Mouse (Mus musculus) hindbrain, embryonic 14.5 days (tissue): Measurements from ENCODE around the gene Lap3. TPM values are rescaled to one million over a fixed set of nuclear protein-coding genes. Genes with fewer than 3 reads are reported as not detected.

Experiments
- ATAC-seq: fragments of 200-750 bp; cut with Nextera tagmentation; 2 replicates; pipeline ENCODE4 v1.8.0; 2017; ENCODE audit warnings: moderate number of reproducible peaks, mild to moderate bottlenecking, moderate TSS enrichment, moderate library complexity; ENCODE audit not compliant: low FRiP score
- DNase-seq: peaks from one replicate; pipeline ENCODE4 v3.0.0-alpha.2; 2015; ENCODE audit warnings: low spot score
- H3K27ac ChIP-seq: fragments of 300-500 bp; sonication (generic); 2 replicates; pipeline ENCODE4 v1.5.1; 2014; ENCODE audit warnings: mild to moderate bottlenecking, moderate library complexity
- H3K27me3 ChIP-seq: fragments of 300-500 bp; sonication (generic); 2 replicates; pipeline ENCODE4 v1.6.1; 2014; ENCODE audit warnings: mild to moderate bottlenecking, low read length, mixed read lengths; ENCODE audit not compliant: control insufficient read depth, insufficient read depth
- H3K36me3 ChIP-seq: fragments of 300-500 bp; sonication (generic); replicated peaks from 2 replicates; pipeline ENCODE4 v1.6.1; 2014; ENCODE audit not compliant: control insufficient read depth, insufficient read depth
- H3K4me1 ChIP-seq: fragments of 300-500 bp; sonication (generic); replicated peaks from 2 replicates; pipeline ENCODE4 v1.6.1; 2014; ENCODE audit warnings: antibody characterized with exemption, low read length, mixed read lengths; ENCODE audit not compliant: control insufficient read depth, insufficient read depth
- H3K4me2 ChIP-seq: fragments of 300-500 bp; sonication (generic); replicated peaks from 2 replicates; pipeline ENCODE4 v1.6.1; 2014; ENCODE audit warnings: mild to moderate bottlenecking, moderate library complexity
- H3K4me3 ChIP-seq: fragments of 300-500 bp; sonication (generic); replicated peaks from 2 replicates; pipeline ENCODE4 v1.5.1; 2014; ENCODE audit warnings: mild to moderate bottlenecking, low read length
- H3K9ac ChIP-seq: fragments of 300-500 bp; sonication (generic); 2 replicates; pipeline ENCODE4 v1.6.1; 2014
- H3K9me3 ChIP-seq: fragments of 300-500 bp; sonication (generic); 2 replicates; pipeline ENCODE4 v1.6.1; 2016; ENCODE audit warnings: low read length; ENCODE audit not compliant: control insufficient read depth
- WGBS: fragments of 180-500 bp; shearing (Covaris S2); extraction: QIAGEN DNeasy Blood & Tissue Kit; methylation state at CpG from one replicate; pipeline ENCODE4 v1.1.7; 2014; 5-methylcytosine and 5-hydroxymethylcytosine counted together
- polyA plus RNA-seq: library from polyadenylated mRNA; unstranded; fragments of >200 nt; fragmentation: Nextera tagmentation; extraction: Ambion mirVana; gene quantifications from 2 replicates; pipeline ENCODE4 v1.2.1, GENCODE M21; 2014

Gene Lap3
- polyA plus RNA-seq, 1 experiment from 2014 or later, result 35.3 TPM

GRCm38 (mm10) chr5:45513511-45513910, 20.3 kb downstream of the Lap3 start:
- ATAC-seq (no peak), DNase-seq (no peak)
- no peaks in the 10 kb centered on the region for H3K9me3 ChIP-seq
- no peak overlapping the region for H3K9ac ChIP-seq
- no peaks in the 10 kb centered on the region for H3K4me1 ChIP-seq
- WGBS, result 94% methylated on average over 2 of the region's 2 CpGs
- H3K27me3 ChIP-seq, result no peaks in the 10 kb centered on the region
- H3K4me3 ChIP-seq, result no peak overlapping the region
- H3K36me3 ChIP-seq, result peaks cover 28% of the 10 kb centered on the region
- no peak overlapping the region for H3K27ac ChIP-seq
- H3K4me2 ChIP-seq, result no peak overlapping the region

GRCm38 (mm10) chr5:45514599-45514998, 21.4 kb downstream of the Lap3 start:
- no peak overlapping the region for H3K4me2 ChIP-seq
- H3K27ac ChIP-seq, result no peak overlapping the region
- H3K4me3 ChIP-seq, result no peak overlapping the region
- no peak for ATAC-seq
- 0 out of 2 replicates have a peak, but pooled peaks cover under 1% of the 10 kb centered on the region for H3K4me1 ChIP-seq
- WGBS, result 94% methylated on average over 1 of the region's 1 CpGs
- no peaks in the 10 kb centered on the region for H3K27me3 ChIP-seq
- H3K9me3 ChIP-seq, result no peaks in the 10 kb centered on the region
- DNase-seq, result no peak
- H3K9ac ChIP-seq, result no peak overlapping the region
- peaks cover 22% of the 10 kb centered on the region for H3K36me3 ChIP-seq

- no peaks in the 10 kb centered on the region for H3K27me3 ChIP-seq
Observed at GRCm38 (mm10) chr5:45515151-45515743, 22.1 kb downstream of the Lap3 start.

GRCm38 (mm10) chr5:45519960-45520808, 27.0 kb downstream of the Lap3 start, which contains the start of gene Med28:
Gene Med28, plus strand, starts transcription at chr5:45520229.
- peak; percentile 97 for ATAC-seq
- H3K4me3 ChIP-seq, result peak within 1 kb of the TSS; percentile 79
- no peaks in the 10 kb centered on the region for H3K27me3 ChIP-seq
- H3K27ac ChIP-seq, result peak within 1 kb of the TSS; percentile 82
- H3K4me2 ChIP-seq, result peak within 1 kb of the TSS; percentile 97
- H3K9me3 ChIP-seq, result no peaks in the 10 kb centered on the region
- H3K36me3 ChIP-seq, result peaks cover 19% of the 10 kb centered on the region
- peak; percentile 89 for DNase-seq
- peaks cover 17% of the 10 kb centered on the region for H3K4me1 ChIP-seq
- 2% methylated on average over 56 of the region's 56 CpGs for WGBS
- H3K9ac ChIP-seq, result peak within 1 kb of the TSS; percentile 73

More at GRCm38 (mm10) chr5:45515151-45515743, 22.1 kb downstream of the Lap3 start:
- H3K27ac ChIP-seq, result no peak overlapping the region
- 95% methylated on average over 10 of the region's 10 CpGs for WGBS
- peaks cover 15% of the 10 kb centered on the region for H3K36me3 ChIP-seq
- no peak overlapping the region for H3K4me3 ChIP-seq
- ATAC-seq, result no peak
- no peak overlapping the region for H3K9ac ChIP-seq
- no peaks in the 10 kb centered on the region for H3K9me3 ChIP-seq
- 0 out of 2 replicates have a peak, but pooled peaks cover 3% of the 10 kb centered on the region for H3K4me1 ChIP-seq
- H3K4me2 ChIP-seq, result no peak overlapping the region
- DNase-seq, result no peak

DNA sequence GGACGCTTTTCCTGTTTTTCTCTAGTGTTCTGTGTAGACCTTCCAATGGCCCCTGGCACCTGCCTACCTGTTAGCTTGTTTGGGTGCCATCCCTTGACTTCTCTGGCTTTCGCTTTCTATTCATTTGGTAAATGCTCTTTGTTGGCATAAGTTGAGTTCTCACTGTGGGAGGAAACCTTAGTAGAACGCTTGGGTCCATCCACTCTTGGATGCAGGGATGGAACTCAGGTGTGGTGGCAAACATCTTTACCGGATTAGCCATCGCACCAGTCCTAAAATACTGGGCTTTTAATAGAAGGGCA, 27.6 kb downstream of the Lap3 start:
- 5% methylated on average over 5 of the region's 5 CpGs for WGBS
- peak overlapping the region; percentile 79 for H3K4me3 ChIP-seq
- DNase-seq (no peak), ATAC-seq (no peak)
- peaks cover 17% of the 10 kb centered on the region for H3K4me1 ChIP-seq
- no peaks in the 10 kb centered on the region for H3K27me3 ChIP-seq
- no peaks in the 10 kb centered on the region for H3K9me3 ChIP-seq
- peaks cover 24% of the 10 kb centered on the region for H3K36me3 ChIP-seq
- peak overlapping the region; percentile 97 for H3K4me2 ChIP-seq
- peak overlapping the region; percentile 73 for H3K9ac ChIP-seq
- H3K27ac ChIP-seq, result no peak overlapping the region

DNA sequence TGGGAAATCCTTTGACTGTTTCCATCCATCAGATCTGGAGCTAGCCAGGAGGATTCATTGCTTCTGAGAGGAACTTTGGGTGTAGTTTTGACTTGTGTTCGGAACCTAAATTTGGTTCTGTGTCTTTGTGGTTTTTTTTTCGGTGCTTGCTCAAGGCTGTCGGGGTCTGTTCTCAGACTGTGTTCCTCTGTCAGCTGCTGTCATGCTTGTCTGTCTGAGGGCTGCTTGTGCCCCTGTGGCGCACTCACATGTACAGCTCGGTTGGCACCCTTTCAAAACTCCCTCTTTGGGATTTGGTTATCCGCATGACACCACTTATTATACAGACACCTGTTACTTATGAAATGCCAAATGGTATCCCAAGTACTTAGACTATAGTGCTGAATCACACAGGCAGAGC, 28.4 kb downstream of the Lap3 start:
- Histone ChIP-seq H3K27ac (no peak overlapping the region), H3K36me3 (peaks cover 33% of the 10 kb centered on the region), H3K9ac (no peak overlapping the region), H3K4me1 (peaks cover 17% of the 10 kb centered on the region), H3K4me2 (peak overlapping the region; percentile 97), H3K9me3 (no peaks in the 10 kb centered on the region), H3K4me3 (peak overlapping the region; percentile 79; the same call in 1 of the 2 replicates), H3K27me3 (no peaks in the 10 kb centered on the region)
- DNase-seq (no peak), ATAC-seq (no peak)
- 90% methylated on average over 6 of the region's 6 CpGs for WGBS

DNA sequence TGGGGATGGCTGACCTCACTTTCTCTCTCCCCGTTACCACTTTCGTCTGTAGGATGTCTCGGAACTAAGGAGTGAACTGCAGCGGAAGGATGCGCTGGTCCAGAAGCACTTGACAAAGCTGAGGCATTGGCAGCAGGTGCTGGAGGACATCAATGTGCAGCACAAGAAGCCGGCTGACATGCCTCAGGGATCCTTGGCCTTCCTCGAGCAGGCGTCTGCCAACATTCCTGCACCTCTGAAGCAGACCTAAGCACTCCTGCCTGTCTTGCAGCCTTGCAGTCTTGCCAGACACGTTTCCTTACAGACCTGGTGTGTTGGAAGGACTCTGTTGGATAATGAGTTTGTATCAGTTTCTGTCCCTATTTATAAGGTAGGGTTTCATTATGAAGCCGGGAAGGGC, 31.9 kb downstream of the Lap3 start:
- no peak overlapping the region for H3K9ac ChIP-seq
- H3K27me3 ChIP-seq, result no peaks in the 10 kb centered on the region
- peaks cover 68% of the 10 kb centered on the region for H3K36me3 ChIP-seq
- H3K9me3 ChIP-seq, result no peaks in the 10 kb centered on the region
- no peak overlapping the region for H3K4me2 ChIP-seq
- DNase-seq (no peak), ATAC-seq (no peak)
- WGBS, result 95% methylated on average over 10 of the region's 10 CpGs
- peaks cover 15% of the 10 kb centered on the region for H3K4me1 ChIP-seq
- no peak overlapping the region for H3K27ac ChIP-seq
- no peak overlapping the region for H3K4me3 ChIP-seq

GRCm38 (mm10) chr5:45526338-45526737, 33.2 kb downstream of the Lap3 start:
- no peak for ATAC-seq
- Histone ChIP-seq H3K9ac (no peak overlapping the region), H3K4me3 (no peak overlapping the region), H3K27ac (no peak overlapping the region), H3K4me1 (peaks cover 7% of the 10 kb centered on the region; the same call in 1 of the 2 replicates), H3K27me3 (no peaks in the 10 kb centered on the region), H3K36me3 (peaks cover 78% of the 10 kb centered on the region), H3K9me3 (no peaks in the 10 kb centered on the region), H3K4me2 (no peak overlapping the region)
- no peak for DNase-seq
- 96% methylated on average over 4 of the region's 4 CpGs for WGBS

DNA sequence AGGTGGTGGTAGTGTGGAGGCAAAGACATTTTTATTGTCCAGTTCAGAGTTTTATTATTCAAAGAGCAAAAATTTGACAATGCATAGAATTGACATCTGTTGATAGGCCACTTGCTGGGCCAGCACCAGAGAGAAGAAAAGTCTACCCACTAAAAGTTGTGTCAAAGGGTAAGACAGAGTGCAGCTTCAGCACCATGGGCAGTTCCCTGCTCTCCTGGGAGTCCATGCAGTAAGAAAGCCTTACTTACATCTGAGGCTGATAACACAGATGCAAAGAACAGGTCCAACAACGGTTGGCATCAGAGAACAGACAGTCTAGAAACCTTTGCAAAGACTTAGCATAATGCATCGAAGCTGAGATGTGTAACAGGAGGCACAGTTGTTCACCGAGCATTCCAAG, 36.5 kb downstream of the Lap3 start:
- Histone ChIP-seq H3K4me3 (no peak overlapping the region), H3K4me2 (no peak overlapping the region), H3K27ac (no peak overlapping the region), H3K4me1 (no peaks in the 10 kb centered on the region), H3K9me3 (no peaks in the 10 kb centered on the region), H3K36me3 (peaks cover 69% of the 10 kb centered on the region), H3K9ac (no peak overlapping the region), H3K27me3 (no peaks in the 10 kb centered on the region)
- no peak for DNase-seq
- 90% methylated on average over 3 of the region's 3 CpGs for WGBS
- ATAC-seq, result no peak
